Mouse (Mus musculus) kidney, adult 9 months (tissue): ENCODE measurements around the gene Sertad4.

Experiments
- DNase-seq: peaks from one replicate; pipeline ENCODE4 v3.0.0; 2022

The Sertad4 gene

DNA sequence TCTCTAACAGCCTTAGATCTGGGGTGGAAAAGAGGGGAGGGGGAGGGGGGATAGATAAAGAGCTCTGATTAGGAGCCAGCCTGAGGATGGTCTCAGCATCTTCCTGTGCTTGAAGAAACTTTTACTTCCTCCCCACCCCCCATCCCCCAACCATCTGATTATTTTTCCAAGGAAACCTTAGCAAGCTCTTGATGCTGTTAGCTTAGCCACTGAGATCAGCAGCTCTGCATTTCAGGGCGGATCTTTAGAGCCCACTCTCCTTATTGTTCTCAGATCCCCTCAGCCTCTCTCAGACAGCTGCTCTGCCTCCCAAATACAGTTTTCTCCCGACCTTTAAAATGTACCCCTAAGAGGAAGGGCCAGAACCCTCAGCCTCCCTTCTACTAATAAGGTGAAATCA, 4.4 kb downstream of the Sertad4 start:
- no peak for DNase-seq

DNA sequence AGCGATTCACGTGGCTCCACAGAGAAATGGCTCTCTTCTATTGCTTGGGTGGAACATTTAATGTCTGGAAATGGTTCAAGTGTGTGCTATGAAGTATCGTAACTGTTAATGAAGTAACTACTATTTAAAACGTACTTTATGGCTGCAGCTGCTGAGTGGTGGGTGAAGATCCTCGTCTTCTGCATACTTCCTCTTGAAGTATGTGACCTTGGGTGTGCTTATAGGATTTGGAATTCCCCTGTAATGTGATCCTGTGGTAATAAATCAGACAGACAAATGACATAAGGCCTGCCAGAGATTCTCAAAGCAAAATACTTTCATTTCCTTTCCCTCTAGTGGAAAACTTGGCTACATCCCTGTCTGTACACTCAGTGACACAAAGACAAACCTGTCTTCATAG, 5.9 kb downstream of the Sertad4 start:
- no peak for DNase-seq

DNA sequence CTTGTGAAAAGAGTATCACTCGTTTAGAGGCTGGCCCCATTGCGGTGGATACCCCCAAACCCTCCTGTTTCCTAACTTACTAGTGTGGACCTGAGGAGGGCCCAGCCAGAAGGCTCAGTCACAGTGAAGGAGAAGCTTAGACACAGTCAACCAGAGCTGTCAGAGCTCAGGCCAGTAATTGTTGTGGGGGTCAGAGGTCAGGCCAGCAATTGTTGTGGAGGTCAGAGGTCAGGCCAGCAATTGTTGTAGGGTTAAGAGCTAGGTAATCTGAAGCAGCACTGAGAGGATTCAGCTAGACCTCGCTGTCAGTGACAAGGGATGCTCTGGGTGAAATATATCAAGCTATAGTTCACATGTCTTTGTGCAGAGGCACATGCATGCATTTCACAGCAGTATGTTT, 8.3 kb downstream of the Sertad4 start:
- DNase-seq: no peak

DNA sequence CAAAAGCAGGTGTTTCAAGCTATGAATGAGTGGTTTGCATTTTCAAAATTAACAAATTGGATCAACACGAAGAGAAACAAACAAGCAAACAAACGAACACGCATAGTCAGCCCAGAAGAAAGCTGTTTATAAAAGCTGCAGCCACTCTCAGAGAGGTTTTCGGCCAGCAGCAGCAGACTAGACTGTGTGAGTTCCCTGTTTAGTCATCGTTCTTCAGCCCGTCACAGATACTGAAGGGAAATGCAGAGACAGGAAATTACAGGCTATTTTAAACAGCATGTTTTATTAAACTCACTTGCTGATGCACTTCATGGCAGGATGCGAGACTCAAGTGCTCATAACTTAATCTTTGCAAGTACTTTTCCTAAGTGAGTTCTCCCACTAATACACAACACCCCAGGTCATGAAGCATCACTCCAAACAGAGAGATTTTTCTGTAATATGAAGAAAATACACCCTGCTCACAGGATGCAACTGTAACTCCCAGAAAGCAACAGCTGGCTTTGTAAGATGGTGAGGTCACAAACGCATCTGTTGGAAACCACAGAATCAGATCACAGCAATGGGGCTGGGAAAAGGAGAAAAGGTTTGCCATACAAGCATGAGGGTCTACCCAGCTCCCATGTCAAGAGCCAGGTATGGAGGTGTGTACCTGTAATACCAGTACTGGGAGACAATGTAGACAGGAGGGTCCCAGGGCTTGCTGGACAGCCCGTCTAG, 14.3 kb downstream of the Sertad4 start:
- no peak for DNase-seq

DNA sequence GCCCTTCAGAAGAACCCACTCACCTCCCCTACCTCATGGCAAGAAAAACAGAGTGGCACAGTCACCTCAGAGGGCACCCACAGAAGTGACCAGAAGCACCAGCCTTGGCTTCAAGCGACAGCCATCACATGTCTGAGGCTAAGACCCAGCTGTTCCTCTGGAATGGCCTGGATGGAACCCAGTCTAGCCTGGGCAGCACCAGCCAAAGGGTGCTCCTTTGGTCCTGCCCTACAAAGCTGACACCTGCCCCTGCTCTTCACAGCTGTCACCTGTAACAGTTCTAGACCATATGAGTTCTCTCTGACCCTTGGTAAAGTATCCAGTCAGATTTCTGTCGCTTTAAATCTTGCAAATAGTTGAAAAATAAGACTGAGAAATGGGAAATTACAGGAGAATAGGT, 14.9 kb downstream of the Sertad4 start:
- no peak for DNase-seq

DNA sequence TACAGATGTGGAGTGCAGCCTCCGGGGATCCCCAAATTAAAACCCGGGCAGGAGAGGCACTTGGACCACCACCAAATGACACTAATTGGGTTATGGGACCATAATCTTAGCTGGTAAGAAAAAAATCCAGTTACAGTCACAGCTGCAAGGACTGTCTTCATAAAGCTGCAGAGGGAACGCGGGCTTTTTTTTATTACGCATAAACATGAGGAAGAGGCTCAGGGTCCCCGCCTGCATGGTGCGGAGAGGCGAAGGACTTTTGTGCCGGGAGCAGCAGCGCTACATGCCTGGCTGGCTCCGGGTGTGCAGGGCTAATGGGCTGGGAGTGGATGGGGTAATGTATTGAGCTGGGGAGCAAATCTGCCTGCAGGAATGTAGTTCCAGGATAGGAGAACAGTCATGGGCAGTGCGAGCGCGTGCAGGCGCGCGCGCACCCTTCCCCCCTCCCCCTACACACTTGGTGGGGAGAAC, 20.3 kb downstream of the Sertad4 start:
- no peak for DNase-seq

DNA sequence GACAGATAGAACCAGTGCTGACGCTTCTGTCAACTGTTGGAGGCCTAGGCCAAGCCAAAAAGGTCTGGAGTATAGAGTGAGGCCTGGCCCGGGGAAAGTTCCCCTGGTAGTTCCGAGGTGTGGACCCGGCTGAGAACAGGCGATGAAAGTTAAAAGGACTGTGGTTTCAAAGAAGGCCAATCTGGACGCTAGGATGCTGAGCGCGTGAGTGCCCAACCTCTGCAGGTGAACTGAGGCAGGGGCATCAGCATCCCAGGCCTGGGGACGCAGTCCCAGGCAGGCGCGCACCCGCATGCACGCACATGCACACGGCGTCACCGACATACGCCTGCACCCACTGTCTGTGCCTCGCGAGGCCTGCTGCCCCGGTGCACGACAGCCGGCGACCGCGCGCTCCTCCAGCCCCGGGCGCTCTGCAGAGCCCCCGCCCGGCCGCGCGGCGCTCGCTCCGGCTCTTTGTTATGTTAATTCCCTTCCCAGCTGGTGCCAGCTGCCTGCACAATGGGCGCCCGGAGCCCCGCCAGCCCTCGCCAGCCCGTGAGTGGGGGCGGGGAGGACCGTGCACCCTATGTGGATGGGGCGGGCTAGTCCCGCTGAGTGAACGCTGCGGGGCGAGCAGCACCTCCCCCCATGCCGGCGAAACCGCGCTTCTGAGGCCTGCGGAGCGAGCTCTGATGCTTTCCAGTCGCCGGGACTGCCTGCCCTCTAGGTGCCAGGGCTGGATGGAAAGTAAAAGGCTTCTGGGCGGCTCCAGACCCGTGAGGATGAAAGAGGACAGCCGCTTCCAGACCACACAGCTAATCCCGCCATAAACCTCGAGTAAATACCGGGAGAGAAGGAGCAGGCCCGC, 21.0 kb downstream of the Sertad4 start:
- peak; percentile 36 for DNase-seq

DNA sequence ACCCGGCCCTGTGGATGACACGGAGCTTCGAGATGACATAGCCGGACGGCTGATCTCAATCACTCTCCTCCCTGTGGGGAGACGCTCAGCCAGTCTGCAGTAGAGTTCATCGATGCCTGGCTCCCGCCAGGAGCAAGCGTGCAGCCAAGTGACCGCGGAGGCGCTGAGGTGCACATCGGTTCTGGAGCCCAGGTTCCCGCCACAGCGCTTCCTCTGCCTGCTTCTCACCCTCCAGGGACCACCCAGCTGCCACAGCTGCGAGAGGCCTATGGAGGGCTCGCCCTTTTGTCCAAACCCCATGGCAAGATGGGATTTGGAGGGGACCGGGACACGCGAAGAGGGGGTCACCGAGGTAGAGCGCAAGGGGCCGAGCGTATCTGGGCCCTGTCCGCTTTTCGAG, 22.0 kb downstream of the Sertad4 start:
- no peak for DNase-seq

DNA sequence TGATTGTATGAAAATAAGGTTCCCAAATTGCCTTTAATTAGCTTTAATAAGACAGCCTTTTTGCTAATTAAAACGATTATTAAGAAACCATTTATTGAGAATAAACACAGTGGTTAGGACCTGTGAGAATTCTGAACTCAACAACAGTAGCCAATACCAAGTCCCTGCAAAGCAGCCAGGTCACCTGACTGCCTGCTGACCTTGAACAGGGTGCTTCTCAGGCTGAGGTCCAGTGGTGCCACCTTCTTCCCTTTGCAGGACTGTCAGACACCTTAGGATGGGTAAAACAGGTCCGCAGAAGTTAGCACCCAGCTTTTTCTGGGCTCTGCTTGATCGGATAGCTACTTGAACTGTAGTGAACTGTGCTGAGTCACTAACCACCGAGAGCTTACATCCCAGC, 22.5 kb downstream of the Sertad4 start:
- peak; percentile 54 for DNase-seq

DNA sequence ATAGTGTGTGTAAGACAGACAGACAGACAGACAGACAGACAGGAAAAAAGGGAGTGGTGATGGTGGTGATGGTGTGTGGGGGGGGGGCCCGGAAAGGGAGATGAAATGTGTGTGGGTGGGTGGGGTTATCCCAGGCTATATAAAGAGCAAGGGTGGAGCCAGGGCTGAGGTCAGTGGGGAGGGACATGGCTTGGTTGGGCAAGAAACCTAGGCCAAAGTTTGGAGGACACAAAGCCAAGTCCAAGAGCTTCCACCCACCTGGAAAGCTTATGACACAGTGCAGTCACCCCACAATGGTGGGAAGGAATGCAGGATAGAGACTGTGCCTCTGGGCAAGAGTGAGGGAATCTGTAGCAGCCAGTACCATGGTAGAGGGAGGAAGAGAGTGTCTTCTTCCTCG, 23.2 kb downstream of the Sertad4 start:
- DNase-seq: no peak

DNA sequence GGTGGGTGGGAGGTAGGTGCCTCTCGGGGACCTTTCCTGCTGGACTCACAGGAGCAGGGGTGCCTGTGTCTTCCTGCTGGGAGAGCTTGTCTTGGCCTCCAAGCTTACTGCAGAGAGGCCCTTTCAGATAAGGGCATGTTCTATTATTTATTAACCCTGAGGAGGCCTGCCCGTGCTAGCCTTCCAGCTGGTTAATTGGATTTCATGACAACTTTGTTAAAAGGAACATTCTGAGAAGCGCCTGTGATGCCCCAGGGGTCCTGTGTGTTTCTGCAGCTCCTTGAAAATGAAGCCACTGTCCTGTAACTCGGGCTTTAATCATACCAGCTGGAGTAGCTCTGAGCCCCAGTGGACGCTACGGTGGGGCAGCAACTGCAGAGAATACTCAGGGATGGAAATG, 25.1 kb downstream of the Sertad4 start:
- peak; percentile 82 for DNase-seq

DNA sequence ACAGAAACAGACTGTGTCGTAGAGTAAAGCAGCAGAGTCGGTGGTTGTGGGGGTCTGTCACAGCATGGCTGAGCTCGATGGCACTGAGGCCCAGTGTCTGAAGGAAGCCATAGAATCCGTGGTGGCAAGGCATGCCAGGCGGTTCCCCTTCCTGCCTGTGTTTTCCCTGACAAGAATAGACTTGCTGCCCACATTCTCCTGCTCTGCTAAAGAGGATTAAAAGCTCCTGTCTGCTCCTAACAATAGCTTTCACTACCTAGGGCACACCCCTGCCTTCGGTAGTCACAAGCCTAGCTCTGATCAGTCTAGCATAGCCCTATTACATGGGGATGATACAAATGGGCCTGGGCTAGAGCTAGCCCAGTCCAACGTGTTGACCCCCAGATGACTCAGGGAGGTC, 26.6 kb downstream of the Sertad4 start:
- no peak for DNase-seq

DNA sequence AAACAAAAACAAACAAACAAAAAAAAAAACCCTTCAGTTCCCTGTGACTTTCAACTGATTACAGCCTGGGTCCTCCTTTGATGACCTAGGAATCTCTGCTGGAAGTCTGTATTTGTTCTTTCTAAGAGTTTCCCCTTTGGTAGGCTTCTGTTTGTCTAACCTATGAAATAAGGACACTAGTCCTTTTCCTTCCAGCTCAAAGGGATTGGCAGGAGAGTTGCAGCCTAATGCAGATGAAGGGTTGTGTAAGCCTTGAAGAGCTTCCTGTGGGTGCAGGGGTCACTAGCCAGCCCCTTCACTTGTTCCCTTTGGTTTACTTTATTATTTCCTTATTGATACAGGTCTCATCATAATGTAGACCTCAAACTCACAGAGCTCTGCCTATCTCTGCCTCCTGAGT, 27.6 kb downstream of the Sertad4 start:
- no peak for DNase-seq

DNA sequence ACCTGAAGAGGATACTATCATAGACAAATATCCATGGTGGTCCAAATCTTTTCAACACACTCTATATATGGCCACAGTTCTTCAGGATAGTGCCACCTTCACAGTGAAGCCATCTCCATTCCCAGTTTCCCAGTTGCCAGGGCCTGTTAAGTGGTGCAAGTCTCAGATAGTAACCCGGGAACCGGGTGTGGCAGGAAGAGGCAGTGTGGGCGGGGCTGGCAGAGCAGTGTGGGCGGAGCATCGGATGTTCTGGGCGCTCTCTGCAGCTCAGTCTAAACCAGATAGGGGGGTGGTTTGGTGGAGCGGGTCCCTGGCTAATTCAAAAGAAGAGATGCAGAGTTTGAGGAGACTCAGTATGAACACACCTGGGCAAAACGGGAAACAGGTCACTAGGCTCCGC, 29.8 kb downstream of the Sertad4 start:
- no peak for DNase-seq

DNA sequence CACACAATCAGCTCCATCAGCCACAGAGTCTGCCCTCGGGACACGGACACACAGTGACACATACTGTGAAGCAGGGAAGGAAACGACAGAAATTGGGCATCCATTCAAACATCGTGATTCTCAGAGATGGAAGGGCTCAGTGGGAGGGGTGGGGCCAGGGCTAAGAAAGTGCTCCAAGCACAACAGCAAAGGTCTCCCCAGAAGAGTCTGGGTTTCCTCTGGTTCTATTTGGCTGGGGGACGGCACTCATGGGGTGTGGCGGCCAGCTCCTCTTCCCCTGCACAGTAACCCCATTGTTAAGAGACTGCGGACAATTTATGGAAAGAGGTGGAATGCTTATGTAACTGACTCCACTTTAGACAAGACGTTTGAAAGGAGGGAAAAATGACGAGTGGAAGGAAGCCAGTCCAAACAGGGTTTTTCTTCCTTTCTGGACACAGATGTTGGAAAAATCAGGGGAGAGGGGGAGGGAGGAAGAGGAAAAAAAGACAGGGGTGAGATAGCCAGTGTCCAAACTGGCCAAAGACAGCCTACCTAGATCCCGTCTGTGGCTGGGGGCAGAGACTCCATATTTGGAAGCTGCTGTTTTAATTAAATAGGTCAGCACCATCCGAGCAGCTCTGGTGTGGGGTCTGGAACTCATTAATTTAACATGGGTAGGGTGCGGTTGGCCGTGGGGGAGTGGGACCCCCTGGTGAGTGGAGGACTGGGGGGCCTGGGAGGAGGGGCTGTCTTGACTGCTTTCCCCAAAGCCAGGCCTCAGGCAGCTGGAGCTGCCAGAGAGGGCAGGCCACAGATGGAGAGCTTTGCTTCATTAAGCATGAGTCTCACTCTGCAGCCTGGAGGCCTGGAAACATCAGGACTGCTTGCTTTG, 32.7 kb downstream of the Sertad4 start:
- DNase-seq: peak; percentile 55

DNA sequence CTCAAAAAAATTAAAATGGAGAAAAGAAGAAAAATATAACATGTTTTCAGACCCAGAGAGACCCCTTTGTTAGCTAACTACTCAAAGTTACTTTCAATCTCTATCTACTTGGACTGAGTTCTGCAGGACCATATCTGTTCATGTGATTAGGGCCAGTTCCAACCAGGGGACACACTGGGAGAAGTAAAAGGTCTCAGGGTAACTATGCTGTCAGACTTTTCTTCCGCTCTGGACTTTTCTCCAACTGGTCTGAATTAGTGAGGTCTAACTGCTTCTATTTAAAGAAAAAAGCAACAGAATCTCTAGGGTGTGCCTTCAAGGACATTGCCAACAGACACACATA, 33.3 kb downstream of the Sertad4 start:
- DNase-seq: no peak

DNA sequence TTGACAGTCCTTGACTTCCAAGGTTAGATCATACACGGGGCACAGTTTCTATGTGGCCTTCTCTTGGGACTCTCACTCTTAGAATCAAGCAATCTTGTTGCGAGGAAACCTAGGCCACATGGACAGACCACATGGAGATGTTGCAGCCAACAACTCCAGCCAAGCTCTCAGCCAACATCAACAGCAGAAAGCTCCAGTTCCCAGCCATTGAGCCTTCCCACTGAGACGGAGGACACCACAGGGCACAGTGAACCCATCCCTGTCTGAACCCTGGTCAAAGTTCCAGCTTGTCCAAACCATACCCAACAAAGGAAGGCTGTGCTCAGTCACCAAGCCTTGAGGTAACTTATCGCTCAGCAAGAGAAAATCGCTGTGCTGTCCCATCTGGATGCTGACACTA, 37.2 kb downstream of the Sertad4 start:
- no peak for DNase-seq

DNA sequence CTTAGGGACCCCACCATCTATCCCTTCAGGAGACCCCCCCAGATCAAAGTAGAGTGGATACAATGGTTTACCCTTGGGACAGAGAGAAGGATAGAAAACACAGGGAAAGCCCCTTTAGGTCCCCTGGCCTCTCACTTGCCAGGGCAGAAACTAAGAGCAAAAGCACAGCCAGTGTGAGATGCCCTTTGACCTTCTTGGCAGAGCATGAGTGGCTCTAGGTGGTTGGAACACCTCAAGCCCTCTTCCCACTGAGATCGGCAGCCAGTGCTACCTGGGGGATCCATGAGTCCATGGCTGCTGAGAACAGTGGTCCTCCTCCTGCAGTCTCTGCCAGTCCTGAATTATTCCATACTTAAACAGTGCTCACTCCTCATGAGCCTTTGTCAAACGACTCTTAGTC, 39.8 kb downstream of the Sertad4 start:
- peak; percentile 66 for DNase-seq

DNA sequence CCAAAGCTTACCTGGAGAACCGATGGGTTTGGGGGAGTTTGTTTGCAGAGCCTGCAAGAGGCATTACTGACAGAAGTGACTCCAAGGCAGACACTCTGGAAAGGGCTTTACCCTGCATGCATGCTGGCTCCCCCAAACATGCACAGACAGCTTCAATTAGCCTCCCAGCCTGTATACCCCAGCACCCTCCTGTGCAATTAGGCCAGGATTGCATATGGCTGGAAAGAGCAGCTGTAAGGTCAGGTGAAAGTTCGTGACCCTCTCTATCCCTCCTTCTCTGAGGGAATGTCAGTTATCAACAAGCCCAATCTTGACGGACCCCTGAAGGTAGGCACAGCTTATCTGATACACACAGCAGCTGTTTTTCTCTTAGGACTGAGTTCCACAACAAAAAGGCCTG, 40.9 kb downstream of the Sertad4 start:
- no peak for DNase-seq

DNA sequence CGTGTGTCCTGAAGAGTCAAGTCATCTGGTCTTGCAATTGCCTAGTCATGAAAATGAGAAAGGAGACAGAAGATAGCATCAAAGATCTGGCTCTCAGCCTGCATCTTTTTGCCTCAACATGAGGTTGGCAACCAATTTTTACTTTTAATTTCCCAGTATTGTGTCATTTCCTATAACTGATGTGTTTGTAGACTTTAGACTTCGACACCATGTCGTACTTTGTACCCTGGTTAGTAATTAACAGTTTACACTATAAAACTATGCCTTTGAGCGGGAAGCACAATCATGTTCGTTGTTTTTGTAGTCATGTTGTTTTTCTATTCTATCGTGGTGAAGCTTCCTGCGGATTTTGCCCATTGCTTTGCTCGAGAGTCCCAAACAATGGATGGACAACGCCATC, 42.8 kb downstream of the Sertad4 start:
- peak; percentile 85 for DNase-seq

DNA sequence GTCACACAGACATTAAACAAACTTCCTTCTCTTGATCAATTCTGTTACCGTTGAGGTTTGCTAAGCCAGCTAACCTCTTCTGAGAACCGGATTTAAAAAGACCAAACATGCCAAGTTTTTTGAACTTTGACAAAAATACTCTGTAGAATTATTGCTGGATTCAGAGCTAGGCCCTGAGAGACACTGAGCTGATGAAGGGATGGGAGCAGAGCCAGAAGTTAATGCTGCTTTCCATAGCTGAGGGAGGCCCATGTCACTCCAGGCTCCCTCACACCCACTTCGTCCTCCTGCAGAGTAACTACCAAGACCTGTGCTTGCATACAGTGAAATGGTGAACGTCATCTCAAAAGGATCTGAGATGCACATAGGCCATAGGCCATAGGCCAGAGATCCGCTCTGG, 43.3 kb downstream of the Sertad4 start:
- no peak for DNase-seq

DNA sequence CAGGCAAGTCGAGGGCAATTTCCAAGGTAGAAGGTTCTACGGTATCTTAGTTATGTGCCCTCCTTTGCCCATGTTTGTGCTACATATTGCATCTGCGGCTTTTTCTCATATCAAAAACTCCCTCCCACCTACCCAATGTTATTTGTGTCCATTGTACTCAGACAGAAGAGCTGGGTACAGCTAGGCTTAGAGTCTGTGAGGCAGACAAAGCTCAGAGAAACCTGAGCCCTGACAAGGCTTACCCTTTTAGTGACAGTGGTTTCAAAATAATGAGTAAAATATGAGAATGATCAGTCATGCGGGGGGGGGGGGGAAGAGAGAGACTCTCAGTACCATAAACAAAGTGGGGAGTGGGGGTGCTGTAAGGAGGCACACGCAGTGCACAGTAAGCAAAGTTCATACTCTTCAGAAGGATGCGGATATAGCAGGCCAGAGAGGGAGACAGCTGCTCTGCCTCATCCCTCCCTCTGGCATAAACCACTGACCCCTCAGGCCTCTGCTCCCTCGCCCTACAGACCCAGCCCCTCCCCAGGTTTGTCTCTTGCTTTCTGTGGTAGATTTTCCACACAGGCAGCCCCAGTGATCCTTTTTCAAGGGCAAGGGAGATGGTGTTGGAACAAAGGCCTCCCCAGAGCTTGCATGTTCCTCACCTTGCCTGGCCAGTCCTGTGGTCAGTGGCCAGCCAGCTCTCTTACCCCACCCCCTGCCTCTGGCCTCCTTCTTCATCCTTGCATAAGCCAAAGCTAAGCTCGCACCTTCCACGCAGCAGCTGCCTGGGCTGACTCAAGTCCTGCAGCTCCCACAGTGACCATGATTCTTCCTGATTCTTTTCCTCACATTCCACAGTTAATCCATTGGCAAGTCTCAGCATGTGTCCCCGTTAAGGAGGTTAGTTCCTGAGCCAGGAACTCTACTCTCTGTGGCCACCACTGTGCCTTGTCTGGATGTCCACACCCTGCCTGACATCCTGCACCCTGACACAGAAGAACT, 49.1 kb downstream of the Sertad4 start:
- peak; percentile 35 for DNase-seq
